Mouse (Mus musculus) right cerebral cortex, postnatal 25 days (tissue): ENCODE measurements at regions not wholly inside any gene's neighbourhood (a gene's known extent, or its start where the extent isn't known, plus 50 kb on each side); places are given as distances from the start of the nearest gene placed in this dataset.
"Not testable (repeated sequence)": the region's sequence is repeated elsewhere in the genome, so short reads cannot be mapped to it uniquely, and the experiment has no call there.

Experiments used
- DNase-seq: peaks from one replicate; pipeline ENCODE4 v3.0.0; 2022

GRCm38 (mm10) chr4:89621260-89621659 is 58.0 kb upstream of the Dmrta1 start:
- no peak for DNase-seq

- DNase-seq, result no peak
Measured at GRCm38 (mm10) chr4:89604721-89605120, 74.5 kb upstream of the Dmrta1 start.

- DNase-seq, result peak; percentile 44
Measured at GRCm38 (mm10) chr4:89575529-89575928, 103.7 kb upstream of the Dmrta1 start.

GRCm38 (mm10) chr4:89554711-89555466 is 124.3 kb upstream of the Dmrta1 start:
- no peak for DNase-seq

GRCm38 (mm10) chr4:89552556-89552955 is 126.7 kb upstream of the Dmrta1 start:
- no peak for DNase-seq

- no peak for DNase-seq
Measured at GRCm38 (mm10) chr4:89550515-89550914, 128.7 kb upstream of the Dmrta1 start.

- no peak for DNase-seq
Measured at GRCm38 (mm10) chr4:89532462-89532861, 146.8 kb upstream of the Dmrta1 start.

GRCm38 (mm10) chr4:89530050-89530911 is 149.0 kb upstream of the Dmrta1 start:
- no peak for DNase-seq

GRCm38 (mm10) chr4:89527966-89528365 is 151.3 kb upstream of the Dmrta1 start:
- DNase-seq, result no peak

- no peak for DNase-seq
Measured at GRCm38 (mm10) chr4:89527326-89527725, 151.9 kb upstream of the Dmrta1 start.

- DNase-seq, result not testable (repeated sequence)
Measured at GRCm38 (mm10) chr4:89525525-89525924, 153.7 kb upstream of the Dmrta1 start.

GRCm38 (mm10) chr4:89524260-89525200 is 154.7 kb upstream of the Dmrta1 start:
- peak; percentile 20 for DNase-seq

GRCm38 (mm10) chr4:89523423-89524259 is 155.6 kb upstream of the Dmrta1 start:
- no peak for DNase-seq

- DNase-seq, result no peak
Measured at GRCm38 (mm10) chr4:89518027-89518426, 161.2 kb upstream of the Dmrta1 start.

GRCm38 (mm10) chr4:89515823-89516411 is 163.3 kb upstream of the Dmrta1 start:
- DNase-seq, result no peak

GRCm38 (mm10) chr4:89514981-89515380 is 164.3 kb upstream of the Dmrta1 start:
- no peak for DNase-seq

GRCm38 (mm10) chr4:89510593-89510992 is 168.6 kb upstream of the Dmrta1 start:
- no peak for DNase-seq

GRCm38 (mm10) chr4:89509655-89510391 is 169.4 kb upstream of the Dmrta1 start:
- no peak for DNase-seq

- DNase-seq, result no peak
Measured at GRCm38 (mm10) chr4:89508103-89508763, 171.0 kb upstream of the Dmrta1 start.

GRCm38 (mm10) chr4:89505368-89505819 is 173.8 kb upstream of the Dmrta1 start:
- DNase-seq, result no peak
